Mouse (Mus musculus): ENCODE data around the gene Col11a2. TPM values are rescaled to one million over a fixed set of nuclear protein-coding genes. Genes with fewer than 3 reads are reported as not detected.

Gene Col11a2
- polyA plus RNA-seq, 1 experiment = 12.6 TPM

GRCm38 (mm10) chr17:34024317-34024821 lies 14.9 kb upstream of the Col11a2 start, which contains the start of gene Ring1:
TSS of gene Ring1 (minus strand) at chr17:34024680.
- Histone ChIP-seq H3K4me3 (replicated peaks; ENCODE audit: control insufficient read depth, low read depth, low read length) (peak within 1 kb of the TSS; percentile 84), H3K4me1 (ENCODE audit: control insufficient read depth, insufficient read depth, low read length) (peaks cover 7% of the 10 kb centered on the region), H3K27ac (ENCODE audit: control insufficient read depth, insufficient read depth, low read depth, low read length, poor library complexity) (peak within 1 kb of the TSS; percentile 72)
- under 1% methylated on average over 52 of the region's 58 CpGs for WGBS
- TF ChIP-seq POLR2A (IDR thresholded peaks at IDR 0.05; ENCODE audit: borderline replicate concordance, control insufficient read depth, low read depth, low read length) (peak; percentile 86), CTCF (IDR thresholded peaks at IDR 0.05; ENCODE audit: control insufficient read depth, insufficient read depth, low read length) (no peak)

GRCm38 (mm10) chr17:34024861-34025755 lies 14.1 kb upstream of the Col11a2 start:
- WGBS = 3% methylated on average over 57 of the region's 57 CpGs
- peak overlapping the region; percentile 84 for H3K4me3 ChIP-seq (replicated peaks; ENCODE audit: control insufficient read depth, low read depth, low read length)
- TF ChIP-seq CTCF (IDR thresholded peaks at IDR 0.05; ENCODE audit: control insufficient read depth, insufficient read depth, low read length) = no peak
- peaks cover 10% of the 10 kb centered on the region for H3K4me1 ChIP-seq (ENCODE audit: control insufficient read depth, insufficient read depth, low read length)
- H3K27ac ChIP-seq (ENCODE audit: control insufficient read depth, insufficient read depth, low read depth, low read length, poor library complexity) = peak overlapping the region; percentile 72

- Histone ChIP-seq H3K4me3 (replicated peaks; ENCODE audit: control insufficient read depth, low read depth, low read length) (no peak overlapping the region), H3K27ac (ENCODE audit: control insufficient read depth, insufficient read depth, low read depth, low read length, poor library complexity) (0 out of 2 replicates have a peak overlapping the region, but pooled peaks have one; percentile 17), H3K4me1 (ENCODE audit: control insufficient read depth, insufficient read depth, low read length) (peaks cover 15% of the 10 kb centered on the region)
- 78% methylated on average over 7 of the region's 7 CpGs for WGBS
- TF ChIP-seq CTCF (IDR thresholded peaks at IDR 0.05; ENCODE audit: control insufficient read depth, insufficient read depth, low read length) (no peak), POLR2A (IDR thresholded peaks at IDR 0.05; ENCODE audit: borderline replicate concordance, control insufficient read depth, low read depth, low read length) (no peak)
Measured at GRCm38 (mm10) chr17:34025756-34026151, 13.5 kb upstream of the Col11a2 start.

GRCm38 (mm10) chr17:34026221-34026620 lies 13.0 kb upstream of the Col11a2 start:
- peaks cover 16% of the 10 kb centered on the region for H3K4me1 ChIP-seq (ENCODE audit: control insufficient read depth, insufficient read depth, low read length)
- no peak overlapping the region for H3K4me3 ChIP-seq (replicated peaks; ENCODE audit: control insufficient read depth, low read depth, low read length)
- H3K27ac ChIP-seq (ENCODE audit: control insufficient read depth, insufficient read depth, low read depth, low read length, poor library complexity) = 0 out of 2 replicates have a peak overlapping the region, but pooled peaks have one; percentile 17
- 48% methylated on average over 2 of the region's 2 CpGs for WGBS
- TF ChIP-seq CTCF (IDR thresholded peaks at IDR 0.05; ENCODE audit: control insufficient read depth, insufficient read depth, low read length) (no peak), POLR2A (IDR thresholded peaks at IDR 0.05; ENCODE audit: borderline replicate concordance, control insufficient read depth, low read depth, low read length) (no peak)

GRCm38 (mm10) chr17:34026917-34027655 lies 12.2 kb upstream of the Col11a2 start:
- WGBS = 9% methylated on average over 36 of the region's 36 CpGs
- Histone ChIP-seq H3K4me1 (ENCODE audit: control insufficient read depth, insufficient read depth, low read length) (peaks cover 16% of the 10 kb centered on the region), H3K27ac (ENCODE audit: control insufficient read depth, insufficient read depth, low read depth, low read length, poor library complexity) (peak overlapping the region; percentile 96), H3K4me3 (replicated peaks; ENCODE audit: control insufficient read depth, low read depth, low read length) (peak overlapping the region; percentile 96)
- TF ChIP-seq CTCF (IDR thresholded peaks at IDR 0.05; ENCODE audit: control insufficient read depth, insufficient read depth, low read length) = no peak
- 0 out of 2 replicates have a peak, but pooled peaks have one; percentile 28 for TF ChIP-seq POLR2A (IDR thresholded peaks at IDR 0.05; ENCODE audit: borderline replicate concordance, control insufficient read depth, low read depth, low read length)

GRCm38 (mm10) chr17:34027656-34028223 lies 11.5 kb upstream of the Col11a2 start, which contains the start of gene H2-Ke6:
TSS of gene H2-Ke6 (minus strand) at chr17:34028060.
- under 1% methylated on average over 49 of the region's 49 CpGs for WGBS
- H3K4me1 ChIP-seq (ENCODE audit: control insufficient read depth, insufficient read depth, low read length) = peaks cover 16% of the 10 kb centered on the region
- peak within 1 kb of the TSS; percentile 96 for H3K27ac ChIP-seq (ENCODE audit: control insufficient read depth, insufficient read depth, low read depth, low read length, poor library complexity)

GRCm38 (mm10) chr17:34028501-34029149 lies 10.6 kb upstream of the Col11a2 start:
- Histone ChIP-seq H3K27ac (ENCODE audit: control insufficient read depth, insufficient read depth, low read depth, low read length, poor library complexity) (no peak overlapping the region), H3K4me1 (ENCODE audit: control insufficient read depth, insufficient read depth, low read length) (peaks cover 18% of the 10 kb centered on the region), H3K4me3 (replicated peaks; ENCODE audit: control insufficient read depth, low read depth, low read length) (no peak overlapping the region)
- WGBS = 88% methylated on average over 17 of the region's 17 CpGs
- TF ChIP-seq CTCF (IDR thresholded peaks at IDR 0.05; ENCODE audit: control insufficient read depth, insufficient read depth, low read length) = no peak
- TF ChIP-seq POLR2A (IDR thresholded peaks at IDR 0.05; ENCODE audit: borderline replicate concordance, control insufficient read depth, low read depth, low read length) = no peak

More at GRCm38 (mm10) chr17:34027656-34028223, 11.5 kb upstream of the Col11a2 start, which contains the start of gene H2-Ke6:
- H3K4me3 ChIP-seq (replicated peaks; ENCODE audit: control insufficient read depth, low read depth, low read length) = peak within 1 kb of the TSS; percentile 96
- TF ChIP-seq POLR2A (IDR thresholded peaks at IDR 0.05; ENCODE audit: borderline replicate concordance, control insufficient read depth, low read depth, low read length) = peak; percentile 83; the same call in 1 of the 2 replicates
- TF ChIP-seq CTCF (IDR thresholded peaks at IDR 0.05; ENCODE audit: control insufficient read depth, insufficient read depth, low read length) = no peak

Measured in bone marrow, adult 2 months (tissue).